Mouse (Mus musculus) olfactory bulb, adult 2 months (tissue): ENCODE measurements around the gene Fnip1.
"Not testable (repeated sequence)": the region's sequence is repeated elsewhere in the genome, so short reads cannot be mapped to it uniquely, and the experiment has no call there.

ENCODE experiments used
- CTCF ChIP-seq: fragments of 200-500 bp; IDR thresholded peaks from 2 replicates; pipeline ENCODE4 v1.5.1; 2012; ENCODE audit warnings: low read depth, mild to moderate bottlenecking, low read length, moderate library complexity; ENCODE audit not compliant: insufficient read depth
- POLR2A ChIP-seq: fragments of 200-500 bp; IDR thresholded peaks from 2 replicates; pipeline ENCODE4 v1.6.1; 2012; ENCODE audit warnings: mild to moderate bottlenecking, low read depth, low read length, moderate library complexity; ENCODE audit not compliant: insufficient read depth

GRCm38 (mm10) chr11:54400803-54401202 is 37.2 kb upstream of the Fnip1 start:
- not testable (repeated sequence) for TF ChIP-seq CTCF, POLR2A
